Mouse (Mus musculus) limb, embryonic 15.5 days (tissue): ENCODE data around the gene Sos1. TPM values are rescaled to one million over a fixed set of nuclear protein-coding genes. Genes with fewer than 3 reads are reported as not detected.

Experiments
- ATAC-seq: fragments of 200-750 bp; cut with Nextera tagmentation; 2 replicates; pipeline ENCODE4 v1.8.0; 2017; ENCODE audit warnings: low read depth, moderate TSS enrichment; ENCODE audit not compliant: insufficient number of reproducible peaks, low FRiP score, low TSS enrichment
- H3K27ac ChIP-seq: fragments of 300-500 bp; sonication (generic); 2 replicates; pipeline ENCODE4 v1.5.1; 2015; ENCODE audit warnings: moderate library complexity, mild to moderate bottlenecking, inconsistent platforms
- H3K27me3 ChIP-seq: fragments of 300-500 bp; sonication (generic); 2 replicates; pipeline ENCODE4 v1.6.1; 2015; ENCODE audit warnings: inconsistent platforms
- H3K36me3 ChIP-seq: fragments of 300-500 bp; sonication (generic); 2 replicates; pipeline ENCODE4 v1.6.1; 2015; ENCODE audit warnings: inconsistent platforms
- H3K4me1 ChIP-seq: fragments of 300-500 bp; sonication (generic); 2 replicates; pipeline ENCODE4 v1.6.1; 2015; ENCODE audit warnings: inconsistent platforms
- H3K4me2 ChIP-seq: fragments of 300-500 bp; sonication (generic); 2 replicates; pipeline ENCODE4 v1.6.1; 2015; ENCODE audit warnings: mild to moderate bottlenecking, inconsistent platforms
- H3K4me3 ChIP-seq: fragments of 300-500 bp; sonication (generic); 2 replicates; pipeline ENCODE4 v1.5.1; 2015; ENCODE audit warnings: mild to moderate bottlenecking, inconsistent platforms
- H3K9ac ChIP-seq: fragments of 300-500 bp; sonication (generic); 2 replicates; pipeline ENCODE4 v1.6.1; 2015; ENCODE audit warnings: inconsistent platforms
- H3K9me3 ChIP-seq: fragments of 300-500 bp; sonication (generic); 2 replicates; pipeline ENCODE4 v1.6.1; 2016; ENCODE audit warnings: inconsistent platforms
- WGBS: fragments of 180-500 bp; shearing (Covaris S2); methylation state at CpG from one replicate; pipeline ENCODE4 v1.1.7; 2015; 5-methylcytosine and 5-hydroxymethylcytosine counted together
- polyA plus RNA-seq: library from polyadenylated mRNA; unstranded; fragments of >200 nt; fragmentation: Nextera tagmentation; extraction: Ambion mirVana; gene quantifications from 2 replicates; pipeline ENCODE4 v1.2.1, GENCODE M21; 2015

Gene Sos1
- polyA plus RNA-seq, 1 experiment from 2014 or later, result 4.8 TPM

DNA sequence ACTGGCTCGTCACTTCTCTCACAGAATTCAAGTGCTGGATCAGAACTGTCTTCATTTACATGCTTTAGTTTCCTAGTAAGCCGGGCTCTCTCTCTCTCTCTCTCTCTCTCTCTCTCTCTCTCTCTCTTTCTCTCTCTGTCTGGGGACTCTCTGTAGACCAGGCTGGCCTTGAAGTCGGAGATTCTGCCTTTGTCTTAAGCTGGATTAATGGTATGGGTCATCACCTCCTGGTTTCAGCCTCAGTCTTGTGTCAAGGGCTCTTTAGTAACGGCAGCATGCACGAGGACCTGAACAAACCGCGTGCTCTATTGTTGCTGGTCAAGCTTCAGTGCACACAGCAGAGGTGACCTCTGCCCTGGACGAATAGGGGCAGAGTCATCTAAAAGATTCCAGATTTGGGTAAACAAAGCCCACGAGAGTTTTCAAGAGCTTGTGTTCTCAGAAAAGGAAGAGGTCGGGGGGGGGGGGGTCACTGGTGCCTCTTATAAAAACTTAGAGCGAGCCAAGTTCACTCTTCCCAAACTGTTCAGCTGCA lies 133.6 kb downstream of the Sos1 start:
- no peaks in the 10 kb centered on the region for H3K27me3 ChIP-seq
- no peak overlapping the region for H3K4me3 ChIP-seq
- H3K9ac ChIP-seq, result no peak overlapping the region
- H3K27ac ChIP-seq, result no peak overlapping the region
- ATAC-seq, result no peak
- H3K4me2 ChIP-seq, result no peak overlapping the region
- 66% methylated on average over 11 of the region's 11 CpGs for WGBS
- H3K9me3 ChIP-seq, result no peaks in the 10 kb centered on the region
- no peaks in the 10 kb centered on the region for H3K4me1 ChIP-seq
- no peaks in the 10 kb centered on the region for H3K36me3 ChIP-seq

DNA sequence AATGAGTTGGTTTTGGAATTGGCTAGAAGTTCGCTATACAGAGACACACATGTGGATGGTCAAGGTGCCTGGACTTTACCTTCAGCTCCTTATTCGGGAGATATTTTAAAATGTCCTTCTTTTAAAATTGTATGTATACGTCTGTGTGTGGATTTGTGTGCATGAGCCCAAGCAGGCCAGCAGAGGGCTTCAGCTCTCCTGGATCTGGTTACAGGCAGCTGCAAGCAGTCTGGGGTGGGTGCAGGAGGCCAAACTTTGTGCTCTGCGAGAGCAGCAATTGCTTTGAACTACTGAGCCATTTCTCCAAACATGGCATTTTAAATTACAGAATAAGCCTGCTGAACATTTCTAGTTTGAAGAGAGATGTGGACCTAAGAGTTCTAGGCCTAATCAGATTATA lies 135.0 kb downstream of the Sos1 start:
- Histone ChIP-seq H3K4me1 (no peaks in the 10 kb centered on the region), H3K9ac (no peak overlapping the region), H3K4me3 (no peak overlapping the region), H3K27me3 (no peaks in the 10 kb centered on the region), H3K4me2 (no peak overlapping the region), H3K36me3 (no peaks in the 10 kb centered on the region), H3K9me3 (no peaks in the 10 kb centered on the region), H3K27ac (no peak overlapping the region)
- ATAC-seq, result no peak
- WGBS, result 72% methylated on average over 4 of the region's 4 CpGs

Other genes with a start within 250 kb of the Sos1 start
- gene Morn2, start 190.2 kb downstream of the Sos1 start, polyA plus RNA-seq, result 18.8 and 19.0 TPM in 2 replicates
- 19.3 and 21.2 TPM in 2 replicates for gene Dhx57, start 190.0 kb downstream of the Sos1 start, polyA plus RNA-seq
- gene Arhgef33, start 173.0 kb downstream of the Sos1 start, polyA plus RNA-seq, result 0.42 and 0.84 TPM in 2 replicates
- 1.6 and 2.4 TPM in 2 replicates for gene Gm10190, start 106.9 kb downstream of the Sos1 start, polyA plus RNA-seq
- 0.18 and 0.21 TPM in 2 replicates for gene Cdkl4, start 97.4 kb upstream of the Sos1 start, polyA plus RNA-seq
- 21.2 and 31.1 TPM in 2 replicates for gene Map4k3, start 248.0 kb upstream of the Sos1 start, polyA plus RNA-seq